Mouse (Mus musculus): Measurements from ENCODE around the gene Ccn6. TPM values are rescaled to one million over a fixed set of nuclear protein-coding genes. Genes with fewer than 3 reads are reported as not detected.
A peak's percentile ranks its signal among the peaks of the same experiment; 100 is the strongest.

Gene Ccn6
- polyA plus RNA-seq, 1 experiment from 2014 or later, result 0.20 TPM

- peaks cover 97% of the 10 kb centered on the region for H3K36me3 ChIP-seq
- no peak overlapping the region for H3K4me3 ChIP-seq
- 90% methylated on average over 12 of the region's 12 CpGs for WGBS
- H3K4me1 ChIP-seq, result no peaks in the 10 kb centered on the region
- DNase-seq (ENCODE audit: low spot score), result no peak
- H3K9me3 ChIP-seq (replicated peaks), result no peaks in the 10 kb centered on the region
- no peak overlapping the region for H3K27ac ChIP-seq (replicated peaks)
- H3K27me3 ChIP-seq (ENCODE audit: low read depth, poor library complexity, severe bottlenecking), result no peaks in the 10 kb centered on the region
These were observed 21.4 kb downstream of the Ccn6 start for GRCm38 (mm10) chr10:39142216-39142615.

GRCm38 (mm10) chr10:39141401-39141800 is 22.2 kb downstream of the Ccn6 start:
- no peak overlapping the region for H3K4me3 ChIP-seq
- 98% methylated on average over 2 of the region's 2 CpGs for WGBS
- H3K36me3 ChIP-seq, result peaks cover 94% of the 10 kb centered on the region
- no peak overlapping the region for H3K27ac ChIP-seq (replicated peaks)
- H3K9me3 ChIP-seq (replicated peaks), result no peaks in the 10 kb centered on the region
- H3K4me1 ChIP-seq, result peaks cover 5% of the 10 kb centered on the region; the same call in 1 of the 2 replicates
- H3K27me3 ChIP-seq (ENCODE audit: low read depth, poor library complexity, severe bottlenecking), result no peaks in the 10 kb centered on the region
- no peak for DNase-seq (ENCODE audit: low spot score)

- Histone ChIP-seq H3K27ac (replicated peaks) (no peak overlapping the region), H3K27me3 (ENCODE audit: low read depth, poor library complexity, severe bottlenecking) (no peaks in the 10 kb centered on the region), H3K9me3 (replicated peaks) (no peaks in the 10 kb centered on the region), H3K4me3 (no peak overlapping the region), H3K4me1 (peaks cover 9% of the 10 kb centered on the region; the same call in 1 of the 2 replicates), H3K36me3 (peaks cover 90% of the 10 kb centered on the region)
- 93% methylated on average over 14 of the region's 14 CpGs for WGBS
- DNase-seq (ENCODE audit: low spot score), result no peak
These were observed 22.8 kb downstream of the Ccn6 start for GRCm38 (mm10) chr10:39140843-39141242.

- no peak overlapping the region for H3K27ac ChIP-seq (replicated peaks)
- no peak overlapping the region for H3K4me3 ChIP-seq
- no peaks in the 10 kb centered on the region for H3K27me3 ChIP-seq (ENCODE audit: low read depth, poor library complexity, severe bottlenecking)
- peaks cover 71% of the 10 kb centered on the region for H3K36me3 ChIP-seq
- DNase-seq (ENCODE audit: low spot score), result no peak
- 82% methylated on average over 6 of the region's 6 CpGs for WGBS
- H3K4me1 ChIP-seq, result peaks cover 26% of the 10 kb centered on the region
- no peaks in the 10 kb centered on the region for H3K9me3 ChIP-seq (replicated peaks)
These were observed 24.8 kb downstream of the Ccn6 start for GRCm38 (mm10) chr10:39138761-39139160.

GRCm38 (mm10) chr10:39137766-39138165 is 25.8 kb downstream of the Ccn6 start:
- Histone ChIP-seq H3K9me3 (replicated peaks) (no peaks in the 10 kb centered on the region), H3K27me3 (ENCODE audit: low read depth, poor library complexity, severe bottlenecking) (no peaks in the 10 kb centered on the region), H3K4me1 (peaks cover 30% of the 10 kb centered on the region), H3K4me3 (no peak overlapping the region), H3K27ac (replicated peaks) (no peak overlapping the region), H3K36me3 (peaks cover 61% of the 10 kb centered on the region)
- WGBS, result 91% methylated on average over 3 of the region's 3 CpGs
- DNase-seq (ENCODE audit: low spot score), result no peak

- WGBS, result 6% methylated on average over 47 of the region's 47 CpGs
- H3K36me3 ChIP-seq, result peaks cover 24% of the 10 kb centered on the region
- peak within 1 kb of the TSS; percentile 94 for H3K27ac ChIP-seq (replicated peaks)
These were observed 29.9 kb downstream of the Ccn6 start, which contains the start of the genes Fam229b and Tube1 for GRCm38 (mm10) chr10:39133462-39134310. TSS of gene Fam229b (minus strand) at chr10:39133914. TSS of gene Tube1 (plus strand) at chr10:39133976.

GRCm38 (mm10) chr10:39121412-39121811 is 42.2 kb downstream of the Ccn6 start:
- WGBS, result 51% methylated on average over 4 of the region's 4 CpGs
- Histone ChIP-seq H3K27me3 (ENCODE audit: low read depth, poor library complexity, severe bottlenecking) (no peaks in the 10 kb centered on the region), H3K9me3 (replicated peaks) (no peaks in the 10 kb centered on the region), H3K36me3 (no peaks in the 10 kb centered on the region), H3K4me3 (no peak overlapping the region), H3K27ac (replicated peaks) (no peak overlapping the region), H3K4me1 (no peaks in the 10 kb centered on the region; the same call in none of the 2 replicates)
- DNase-seq (ENCODE audit: low spot score), result no peak

More at GRCm38 (mm10) chr10:39133462-39134310, 29.9 kb downstream of the Ccn6 start, which contains the start of the genes Fam229b and Tube1:
- Histone ChIP-seq H3K4me3 (peak within 1 kb of the TSS; percentile 83), H3K27me3 (ENCODE audit: low read depth, poor library complexity, severe bottlenecking) (no peaks in the 10 kb centered on the region), H3K4me1 (peaks cover 30% of the 10 kb centered on the region), H3K9me3 (replicated peaks) (no peaks in the 10 kb centered on the region)
- DNase-seq (ENCODE audit: low spot score), result peak; percentile 92

- Histone ChIP-seq H3K9me3 (replicated peaks) (no peaks in the 10 kb centered on the region), H3K27me3 (ENCODE audit: low read depth, poor library complexity, severe bottlenecking) (no peaks in the 10 kb centered on the region), H3K36me3 (no peaks in the 10 kb centered on the region), H3K4me3 (no peak overlapping the region), H3K27ac (replicated peaks) (no peak overlapping the region), H3K4me1 (peaks cover 19% of the 10 kb centered on the region)
- DNase-seq (ENCODE audit: low spot score), result no peak
- 69% methylated on average over 4 of the region's 4 CpGs for WGBS
These were observed 54.1 kb downstream of the Ccn6 start for GRCm38 (mm10) chr10:39109489-39109874.

GRCm38 (mm10) chr10:39108837-39109488 is 54.6 kb downstream of the Ccn6 start:
- Histone ChIP-seq H3K4me1 (peaks cover 17% of the 10 kb centered on the region), H3K27ac (replicated peaks) (no peak overlapping the region), H3K9me3 (replicated peaks) (no peaks in the 10 kb centered on the region), H3K36me3 (no peaks in the 10 kb centered on the region), H3K27me3 (ENCODE audit: low read depth, poor library complexity, severe bottlenecking) (no peaks in the 10 kb centered on the region), H3K4me3 (no peak overlapping the region)
- no peak for DNase-seq (ENCODE audit: low spot score)
- WGBS, result 83% methylated on average over 10 of the region's 10 CpGs

GRCm38 (mm10) chr10:39106935-39107334 is 56.7 kb downstream of the Ccn6 start:
- Histone ChIP-seq H3K36me3 (no peaks in the 10 kb centered on the region), H3K27ac (replicated peaks) (peak overlapping the region; percentile 55; the same call in 1 of the 2 replicates), H3K4me3 (no peak overlapping the region), H3K4me1 (peaks cover 17% of the 10 kb centered on the region), H3K27me3 (ENCODE audit: low read depth, poor library complexity, severe bottlenecking) (no peaks in the 10 kb centered on the region), H3K9me3 (replicated peaks) (no peaks in the 10 kb centered on the region)
- peak; percentile 54 for DNase-seq (ENCODE audit: low spot score)
- 33% methylated on average over 4 of the region's 4 CpGs for WGBS

- no peaks in the 10 kb centered on the region for H3K9me3 ChIP-seq (replicated peaks)
- no peaks in the 10 kb centered on the region for H3K36me3 ChIP-seq
- H3K27me3 ChIP-seq (ENCODE audit: low read depth, poor library complexity, severe bottlenecking), result no peaks in the 10 kb centered on the region
- H3K4me1 ChIP-seq, result peaks cover 17% of the 10 kb centered on the region
- 45% methylated on average over 3 of the region's 3 CpGs for WGBS
- no peak for DNase-seq (ENCODE audit: low spot score)
- no peak overlapping the region for H3K4me3 ChIP-seq
- no peak overlapping the region for H3K27ac ChIP-seq (replicated peaks)
These were observed 57.2 kb downstream of the Ccn6 start for GRCm38 (mm10) chr10:39106413-39106812.

GRCm38 (mm10) chr10:39104803-39105449 is 58.7 kb downstream of the Ccn6 start:
- 94% methylated on average over 8 of the region's 8 CpGs for WGBS
- DNase-seq (ENCODE audit: low spot score), result no peak
- H3K36me3 ChIP-seq, result no peaks in the 10 kb centered on the region

More at GRCm38 (mm10) chr10:39104803-39105449, 58.7 kb downstream of the Ccn6 start:
- H3K27ac ChIP-seq (replicated peaks), result no peak overlapping the region
- peaks cover 15% of the 10 kb centered on the region for H3K4me1 ChIP-seq
- no peaks in the 10 kb centered on the region for H3K9me3 ChIP-seq (replicated peaks)
- no peak overlapping the region for H3K4me3 ChIP-seq
- H3K27me3 ChIP-seq (ENCODE audit: low read depth, poor library complexity, severe bottlenecking), result no peaks in the 10 kb centered on the region
